Mouse (Mus musculus) forebrain, embryonic 12.5 days (tissue): ENCODE data around the gene Pkp4. TPM values are rescaled to one million over a fixed set of nuclear protein-coding genes. Genes with fewer than 3 reads are reported as not detected.

Source experiments
- ATAC-seq: fragments of 200-750 bp; cut with Nextera tagmentation; 2 replicates; pipeline ENCODE4 v1.8.0; 2017; ENCODE audit warnings: moderate TSS enrichment; ENCODE audit not compliant: low FRiP score
- H3K27ac ChIP-seq: fragments of 300-500 bp; sonication (generic); 2 replicates; pipeline ENCODE4 v1.5.1; 2016; ENCODE audit warnings: mild to moderate bottlenecking
- H3K27me3 ChIP-seq: fragments of 300-500 bp; sonication (generic); 2 replicates; pipeline ENCODE4 v1.6.1; 2016; ENCODE audit warnings: mild to moderate bottlenecking
- H3K36me3 ChIP-seq: fragments of 300-500 bp; sonication (generic); replicated peaks from 2 replicates; pipeline ENCODE4 v1.6.1; 2016; ENCODE audit warnings: mild to moderate bottlenecking
- H3K4me1 ChIP-seq: fragments of 300-500 bp; sonication (generic); 2 replicates; pipeline ENCODE4 v1.6.1; 2016
- H3K4me2 ChIP-seq: fragments of 300-500 bp; sonication (generic); 2 replicates; pipeline ENCODE4 v1.6.1; 2016; ENCODE audit warnings: mild to moderate bottlenecking, moderate library complexity
- H3K4me3 ChIP-seq: fragments of 300-500 bp; sonication (generic); replicated peaks from 2 replicates; pipeline ENCODE4 v1.5.1; 2016; ENCODE audit warnings: mild to moderate bottlenecking
- H3K9ac ChIP-seq: fragments of 300-500 bp; sonication (generic); 2 replicates; pipeline ENCODE4 v1.6.1; 2016; ENCODE audit warnings: mild to moderate bottlenecking
- H3K9me3 ChIP-seq: fragments of 300-500 bp; sonication (generic); 2 replicates; pipeline ENCODE4 v1.6.1; 2016
- WGBS: fragments of 180-500 bp; shearing (Covaris S2); methylation state at CpG from one replicate; pipeline ENCODE4 v1.1.7; 2016; 5-methylcytosine and 5-hydroxymethylcytosine counted together
- polyA plus RNA-seq: library from polyadenylated mRNA; unstranded; fragments of >200 nt; fragmentation: Nextera tagmentation; extraction: Ambion mirVana; gene quantifications from 2 replicates; pipeline ENCODE4 v1.2.1, GENCODE M21; 2016

Gene Pkp4
- polyA plus RNA-seq, 1 experiment from 2014 or later, result 19.0 TPM

GRCm38 (mm10) chr2:59338501-59338900, 177.9 kb downstream of the Pkp4 start:
- H3K4me2 ChIP-seq, result no peak overlapping the region
- no peaks in the 10 kb centered on the region for H3K27me3 ChIP-seq
- no peaks in the 10 kb centered on the region for H3K9me3 ChIP-seq
- H3K9ac ChIP-seq, result no peak overlapping the region
- WGBS, result 87% methylated on average over 11 of the region's 11 CpGs
- no peaks in the 10 kb centered on the region for H3K4me1 ChIP-seq
- no peak for ATAC-seq
- H3K27ac ChIP-seq, result no peak overlapping the region
- H3K4me3 ChIP-seq, result no peak overlapping the region
- H3K36me3 ChIP-seq, result peaks cover 62% of the 10 kb centered on the region

- H3K4me2 ChIP-seq, result no peak overlapping the region
- H3K4me1 ChIP-seq, result no peaks in the 10 kb centered on the region
- no peak overlapping the region for H3K9ac ChIP-seq
- WGBS, result 90% methylated on average over 8 of the region's 8 CpGs
- H3K9me3 ChIP-seq, result no peaks in the 10 kb centered on the region
- no peaks in the 10 kb centered on the region for H3K27me3 ChIP-seq
- no peak overlapping the region for H3K27ac ChIP-seq
- no peak overlapping the region for H3K4me3 ChIP-seq
- ATAC-seq, result no peak
- H3K36me3 ChIP-seq, result peaks cover 59% of the 10 kb centered on the region
Measured at GRCm38 (mm10) chr2:59338926-59339325, 178.3 kb downstream of the Pkp4 start.

- H3K4me2 ChIP-seq, result no peak overlapping the region
- H3K36me3 ChIP-seq, result peaks cover 62% of the 10 kb centered on the region
- no peak overlapping the region for H3K9ac ChIP-seq
- H3K4me3 ChIP-seq, result no peak overlapping the region
- ATAC-seq, result no peak
- 86% methylated on average over 5 of the region's 5 CpGs for WGBS
- H3K9me3 ChIP-seq, result no peaks in the 10 kb centered on the region
- H3K27ac ChIP-seq, result no peak overlapping the region
- no peaks in the 10 kb centered on the region for H3K27me3 ChIP-seq
- no peaks in the 10 kb centered on the region for H3K4me1 ChIP-seq
Measured at GRCm38 (mm10) chr2:59339776-59340539, 179.3 kb downstream of the Pkp4 start.

GRCm38 (mm10) chr2:59340878-59341277, 180.2 kb downstream of the Pkp4 start:
- Histone ChIP-seq H3K4me1 (no peaks in the 10 kb centered on the region), H3K36me3 (peaks cover 68% of the 10 kb centered on the region), H3K9me3 (no peaks in the 10 kb centered on the region), H3K4me3 (no peak overlapping the region), H3K27ac (no peak overlapping the region), H3K27me3 (no peaks in the 10 kb centered on the region), H3K4me2 (no peak overlapping the region), H3K9ac (no peak overlapping the region)
- WGBS, result 92% methylated on average over 1 of the region's 1 CpGs
- no peak for ATAC-seq

- no peak overlapping the region for H3K4me2 ChIP-seq
- no peaks in the 10 kb centered on the region for H3K27me3 ChIP-seq
- peaks cover 66% of the 10 kb centered on the region for H3K36me3 ChIP-seq
- no peak overlapping the region for H3K9ac ChIP-seq
- H3K4me1 ChIP-seq, result no peaks in the 10 kb centered on the region
- no peak for ATAC-seq
- no peak overlapping the region for H3K27ac ChIP-seq
- WGBS, result 96% methylated on average over 6 of the region's 6 CpGs
- no peaks in the 10 kb centered on the region for H3K9me3 ChIP-seq
- H3K4me3 ChIP-seq, result no peak overlapping the region
Measured at GRCm38 (mm10) chr2:59342591-59343210, 182.1 kb downstream of the Pkp4 start.

GRCm38 (mm10) chr2:59343834-59344233, 183.2 kb downstream of the Pkp4 start:
- WGBS, result 96% methylated on average over 11 of the region's 11 CpGs
- Histone ChIP-seq H3K4me2 (no peak overlapping the region), H3K27me3 (no peaks in the 10 kb centered on the region), H3K27ac (no peak overlapping the region), H3K4me1 (no peaks in the 10 kb centered on the region), H3K9ac (no peak overlapping the region), H3K4me3 (no peak overlapping the region), H3K36me3 (peaks cover 61% of the 10 kb centered on the region), H3K9me3 (no peaks in the 10 kb centered on the region)
- ATAC-seq, result no peak

GRCm38 (mm10) chr2:59344699-59345098, 184.0 kb downstream of the Pkp4 start:
- peaks cover 58% of the 10 kb centered on the region for H3K36me3 ChIP-seq
- no peak for ATAC-seq
- H3K4me3 ChIP-seq, result no peak overlapping the region
- H3K27me3 ChIP-seq, result no peaks in the 10 kb centered on the region
- no peak overlapping the region for H3K9ac ChIP-seq
- H3K4me1 ChIP-seq, result no peaks in the 10 kb centered on the region
- H3K9me3 ChIP-seq, result no peaks in the 10 kb centered on the region
- no peak overlapping the region for H3K4me2 ChIP-seq
- H3K27ac ChIP-seq, result no peak overlapping the region
- WGBS, result 95% methylated on average over 13 of the region's 13 CpGs

- H3K36me3 ChIP-seq, result peaks cover 57% of the 10 kb centered on the region
- no peak overlapping the region for H3K4me3 ChIP-seq
- H3K4me2 ChIP-seq, result no peak overlapping the region
- WGBS, result 92% methylated on average over 11 of the region's 11 CpGs
- no peaks in the 10 kb centered on the region for H3K9me3 ChIP-seq
- no peak overlapping the region for H3K27ac ChIP-seq
- H3K4me1 ChIP-seq, result peaks cover 3% of the 10 kb centered on the region; the same call in 1 of the 2 replicates
- no peak for ATAC-seq
- H3K27me3 ChIP-seq, result no peaks in the 10 kb centered on the region
- no peak overlapping the region for H3K9ac ChIP-seq
Measured at GRCm38 (mm10) chr2:59345141-59345839, 184.6 kb downstream of the Pkp4 start.

GRCm38 (mm10) chr2:59346443-59346842, 185.8 kb downstream of the Pkp4 start:
- WGBS, result 88% methylated on average over 12 of the region's 12 CpGs
- H3K4me2 ChIP-seq, result no peak overlapping the region
- ATAC-seq, result no peak
- no peaks in the 10 kb centered on the region for H3K27me3 ChIP-seq
- H3K27ac ChIP-seq, result no peak overlapping the region
- H3K4me1 ChIP-seq, result peaks cover 5% of the 10 kb centered on the region; the same call in 1 of the 2 replicates
- H3K36me3 ChIP-seq, result peaks cover 55% of the 10 kb centered on the region
- H3K9me3 ChIP-seq, result no peaks in the 10 kb centered on the region
- no peak overlapping the region for H3K9ac ChIP-seq
- H3K4me3 ChIP-seq, result no peak overlapping the region

GRCm38 (mm10) chr2:59348585-59348984, 187.9 kb downstream of the Pkp4 start:
- ATAC-seq, result no peak
- Histone ChIP-seq H3K27me3 (no peaks in the 10 kb centered on the region), H3K4me2 (no peak overlapping the region), H3K4me3 (no peak overlapping the region), H3K27ac (no peak overlapping the region), H3K9ac (no peak overlapping the region), H3K36me3 (peaks cover 48% of the 10 kb centered on the region), H3K4me1 (peaks cover 16% of the 10 kb centered on the region), H3K9me3 (no peaks in the 10 kb centered on the region)
- WGBS, result 94% methylated on average over 8 of the region's 8 CpGs

GRCm38 (mm10) chr2:59350094-59350493, 189.4 kb downstream of the Pkp4 start:
- no peak for ATAC-seq
- Histone ChIP-seq H3K4me3 (no peak overlapping the region), H3K4me1 (peaks cover 16% of the 10 kb centered on the region), H3K36me3 (peaks cover 49% of the 10 kb centered on the region), H3K9me3 (no peaks in the 10 kb centered on the region), H3K9ac (no peak overlapping the region), H3K27ac (no peak overlapping the region), H3K4me2 (no peak overlapping the region), H3K27me3 (no peaks in the 10 kb centered on the region)
- WGBS, result 76% methylated on average over 3 of the region's 3 CpGs

- H3K4me1 ChIP-seq, result peaks cover 16% of the 10 kb centered on the region
- H3K9ac ChIP-seq, result no peak overlapping the region
- 57% methylated on average over 16 of the region's 16 CpGs for WGBS
- H3K27ac ChIP-seq, result peak overlapping the region; percentile 85
- no peaks in the 10 kb centered on the region for H3K27me3 ChIP-seq
- peak overlapping the region; percentile 4; the same call in 1 of the 2 replicates for H3K4me2 ChIP-seq
- peak; percentile 85 for ATAC-seq
- H3K9me3 ChIP-seq, result no peaks in the 10 kb centered on the region
- H3K36me3 ChIP-seq, result peaks cover 47% of the 10 kb centered on the region
- no peak overlapping the region for H3K4me3 ChIP-seq
Measured at GRCm38 (mm10) chr2:59351303-59352099, 190.9 kb downstream of the Pkp4 start.
